Mouse (Mus musculus) ES-Bruce4 (cell line): ENCODE results near the gene Ehmt2. TPM values are rescaled to one million over a fixed set of nuclear protein-coding genes. Genes with fewer than 3 reads are reported as not detected.
A peak's percentile ranks its signal among the peaks of the same experiment; 100 is the strongest.
"Not testable (repeated sequence)": the region's sequence is repeated elsewhere in the genome, so short reads cannot be mapped to it uniquely, and the experiment has no call there.

ENCODE experiments used
- H3K27ac ChIP-seq: 2 replicates; pipeline ENCODE4 v1.5.1; 2012; ENCODE audit warnings: low read length, inconsistent platforms; ENCODE audit not compliant: insufficient read depth
- H3K27me3 ChIP-seq: 2 replicates; pipeline ENCODE4 v1.6.1; 2012; ENCODE audit warnings: mild to moderate bottlenecking, low read length, inconsistent platforms; ENCODE audit not compliant: control insufficient read depth, poor library complexity, insufficient read depth, severe bottlenecking
- H3K36me3 ChIP-seq: 2 replicates; pipeline ENCODE4 v1.6.1; 2012; ENCODE audit warnings: inconsistent platforms, mild to moderate bottlenecking, low read length, moderate library complexity; ENCODE audit not compliant: control insufficient read depth, poor library complexity, insufficient read depth, severe bottlenecking
- H3K4me1 ChIP-seq: one replicate; pipeline ENCODE4 v1.8.1; 2011; ENCODE audit warnings: low read length; ENCODE audit not compliant: control insufficient read depth, insufficient read depth
- H3K4me3 ChIP-seq: 2 replicates; pipeline ENCODE4 v1.5.1; 2011; ENCODE audit warnings: low read depth, mild to moderate bottlenecking, low read length
- H3K9ac ChIP-seq: 2 replicates; pipeline ENCODE4 v1.6.1; 2012; ENCODE audit warnings: low read depth, mild to moderate bottlenecking, inconsistent platforms; ENCODE audit not compliant: poor library complexity, severe bottlenecking
- H3K9me3 ChIP-seq: replicated peaks from 2 replicates; pipeline ENCODE4 v1.6.1; 2012; ENCODE audit warnings: mild to moderate bottlenecking, low read length, inconsistent platforms; ENCODE audit not compliant: control insufficient read depth, poor library complexity, insufficient read depth, severe bottlenecking
- CTCF ChIP-seq: IDR thresholded peaks from one replicate; pipeline ENCODE4 v1.8.1; 2011; ENCODE audit warnings: low read depth, low read length
- EP300 ChIP-seq: IDR thresholded peaks from 2 replicates; pipeline ENCODE4 v1.6.1; 2011; ENCODE audit warnings: low read depth, low read length; ENCODE audit not compliant: insufficient read depth
- POLR2A ChIP-seq: IDR thresholded peaks from one replicate; pipeline ENCODE4 v1.8.1; 2011; ENCODE audit warnings: low read length; ENCODE audit not compliant: insufficient read depth
- polyA plus RNA-seq: library from polyadenylated mRNA; stranded (reverse); fragments of >200 nt; gene quantifications from 2 replicates; pipeline ENCODE4 v1.2.4, GENCODE M21; 2011; ENCODE audit warnings: low read depth; ENCODE audit not compliant: missing spikeins, insufficient read depth, insufficient read length

Gene Ehmt2
- polyA plus RNA-seq, 1 experiment = 60.9 TPM

DNA sequence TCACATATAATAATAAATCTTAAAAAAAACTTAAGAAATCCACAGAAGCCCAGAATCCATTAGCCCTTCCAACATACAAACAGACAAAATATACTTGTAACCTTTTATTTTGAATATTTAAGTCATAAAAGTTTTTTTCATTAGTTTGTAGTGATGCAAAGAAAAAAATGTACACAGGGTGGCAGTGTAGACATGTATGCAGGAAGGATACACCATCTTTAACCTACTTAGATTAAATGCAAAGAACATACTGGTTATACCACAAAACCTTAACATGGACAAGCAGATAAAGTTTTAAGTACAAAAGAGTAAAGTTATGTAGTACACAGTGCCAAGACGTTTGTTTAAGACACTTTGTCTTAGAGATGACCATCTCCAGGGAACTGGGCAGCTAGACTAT is 58.1 kb downstream of the Ehmt2 start:
- Histone ChIP-seq H3K4me1 (no peaks in the 10 kb centered on the region), H3K9me3 (no peaks in the 10 kb centered on the region), H3K4me3 (no peak overlapping the region), H3K27me3 (no peaks in the 10 kb centered on the region), H3K36me3 (peaks cover 7% of the 10 kb centered on the region), H3K27ac (no peak overlapping the region), H3K9ac (no peak overlapping the region)
- no peak for TF ChIP-seq POLR2A
- TF ChIP-seq CTCF = no peak
- TF ChIP-seq EP300 = no peak

DNA sequence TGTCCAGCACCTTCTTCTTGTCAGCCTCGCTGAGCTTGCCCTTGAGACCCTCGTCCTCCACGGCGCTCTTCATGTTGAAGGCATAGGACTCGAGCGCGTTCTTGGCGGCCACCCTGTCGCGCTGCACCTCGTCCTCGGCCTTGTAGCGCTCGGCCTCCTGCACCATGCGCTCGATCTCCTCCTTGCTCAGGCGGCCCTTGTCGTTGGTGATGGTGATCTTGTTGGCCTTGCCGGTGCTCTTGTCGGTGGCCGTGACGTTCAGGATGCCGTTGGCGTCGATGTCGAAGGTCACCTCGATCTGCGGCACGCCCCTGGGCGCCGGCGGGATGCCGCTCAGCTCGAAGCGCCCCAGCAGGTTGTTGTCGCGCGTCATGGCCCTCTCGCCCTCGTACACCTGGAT is 59.0 kb downstream of the Ehmt2 start:
- H3K4me1 ChIP-seq, H3K9ac ChIP-seq, H3K27me3 ChIP-seq, H3K36me3 ChIP-seq, H3K27ac ChIP-seq, H3K9me3 ChIP-seq: not testable (repeated sequence)
- H3K4me3 ChIP-seq = peak overlapping the region; percentile 4; the same call in 1 of the 2 replicates

DNA sequence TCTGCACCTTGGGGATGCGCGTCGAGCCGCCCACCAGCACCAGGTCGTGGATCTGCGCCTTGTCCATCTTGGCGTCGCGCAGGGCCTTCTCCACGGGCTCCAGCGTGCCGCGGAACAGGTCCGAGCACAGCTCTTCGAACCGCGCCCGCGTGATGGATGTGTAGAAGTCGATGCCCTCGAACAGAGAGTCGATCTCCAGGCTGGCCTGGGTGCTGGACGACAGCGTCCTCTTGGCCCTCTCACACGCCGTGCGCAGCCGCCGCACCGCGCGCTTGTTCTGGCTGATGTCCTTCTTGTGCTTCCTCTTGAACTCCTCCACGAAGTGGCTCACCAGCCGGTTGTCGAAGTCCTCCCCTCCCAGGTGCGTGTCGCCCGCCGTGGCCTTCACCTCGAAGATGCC is 59.7 kb downstream of the Ehmt2 start:
- H3K4me1 ChIP-seq, H3K36me3 ChIP-seq, H3K27ac ChIP-seq, H3K27me3 ChIP-seq, H3K4me3 ChIP-seq, H3K9ac ChIP-seq, H3K9me3 ChIP-seq: not testable (repeated sequence)

DNA sequence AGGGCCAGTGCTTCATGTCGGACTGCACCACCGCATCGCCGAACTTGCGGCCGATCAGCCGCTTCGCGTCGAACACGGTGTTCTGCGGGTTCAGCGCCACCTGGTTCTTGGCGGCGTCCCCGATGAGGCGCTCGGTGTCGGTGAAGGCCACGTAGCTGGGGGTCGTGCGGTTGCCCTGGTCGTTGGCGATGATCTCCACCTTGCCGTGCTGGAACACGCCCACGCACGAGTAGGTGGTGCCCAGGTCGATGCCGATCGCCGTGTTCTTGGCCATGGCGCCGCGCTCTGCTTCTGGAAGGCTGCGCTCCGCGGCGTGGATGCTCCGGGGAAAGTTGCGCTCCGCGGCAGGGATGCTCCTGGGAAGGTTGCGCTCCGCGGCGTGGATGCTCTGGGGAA is 60.5 kb downstream of the Ehmt2 start:
- H3K27me3 ChIP-seq, H3K27ac ChIP-seq, H3K9me3 ChIP-seq, H3K4me1 ChIP-seq, H3K36me3 ChIP-seq, H3K9ac ChIP-seq: not testable (repeated sequence)
- H3K4me3 ChIP-seq = peak overlapping the region; percentile 66

DNA sequence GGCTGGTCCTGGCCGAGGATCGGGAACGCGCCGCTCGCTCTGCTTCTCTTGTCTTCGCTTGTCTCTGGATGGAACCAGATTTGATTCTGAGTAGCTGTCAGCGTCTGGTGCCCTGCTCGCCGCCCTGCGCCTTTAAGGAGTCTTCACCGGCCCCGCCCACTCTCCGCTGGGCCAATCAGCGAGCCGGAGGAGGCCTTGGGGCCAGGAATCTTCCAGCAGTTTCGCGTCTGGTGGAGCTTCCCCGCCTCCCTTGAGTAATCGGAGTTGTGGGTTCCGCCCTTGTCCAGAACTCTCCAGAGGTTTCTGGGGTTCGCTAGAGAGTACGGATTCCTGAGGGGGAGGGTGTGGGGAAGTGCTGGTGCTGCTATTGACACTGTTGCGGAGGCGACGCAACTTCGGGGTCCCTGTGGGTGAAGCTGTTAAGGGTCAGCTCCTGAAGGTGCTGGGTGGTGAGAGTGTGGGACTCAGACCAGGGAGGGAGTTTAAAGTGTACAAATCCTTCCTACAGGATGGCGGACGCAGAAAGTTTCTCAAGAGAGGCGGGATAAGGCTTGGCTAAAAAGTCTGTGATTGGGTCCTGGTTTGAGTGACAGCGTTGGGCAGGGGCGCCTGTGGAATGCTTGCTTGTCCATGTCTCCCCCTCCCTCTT is 61.0 kb downstream of the Ehmt2 start, which contains the start of gene Hspa1b:
Gene Hspa1b (minus strand): TSS at position 109 of the 649 bp plus-strand sequence.
- peak within 1 kb of the TSS; percentile 96 for H3K4me3 ChIP-seq
- not testable (repeated sequence) for H3K27me3 ChIP-seq, H3K4me1 ChIP-seq, H3K9me3 ChIP-seq, H3K36me3 ChIP-seq
- H3K27ac ChIP-seq = peak within 1 kb of the TSS; percentile 64
- H3K9ac ChIP-seq = peak within 1 kb of the TSS; percentile 69

DNA sequence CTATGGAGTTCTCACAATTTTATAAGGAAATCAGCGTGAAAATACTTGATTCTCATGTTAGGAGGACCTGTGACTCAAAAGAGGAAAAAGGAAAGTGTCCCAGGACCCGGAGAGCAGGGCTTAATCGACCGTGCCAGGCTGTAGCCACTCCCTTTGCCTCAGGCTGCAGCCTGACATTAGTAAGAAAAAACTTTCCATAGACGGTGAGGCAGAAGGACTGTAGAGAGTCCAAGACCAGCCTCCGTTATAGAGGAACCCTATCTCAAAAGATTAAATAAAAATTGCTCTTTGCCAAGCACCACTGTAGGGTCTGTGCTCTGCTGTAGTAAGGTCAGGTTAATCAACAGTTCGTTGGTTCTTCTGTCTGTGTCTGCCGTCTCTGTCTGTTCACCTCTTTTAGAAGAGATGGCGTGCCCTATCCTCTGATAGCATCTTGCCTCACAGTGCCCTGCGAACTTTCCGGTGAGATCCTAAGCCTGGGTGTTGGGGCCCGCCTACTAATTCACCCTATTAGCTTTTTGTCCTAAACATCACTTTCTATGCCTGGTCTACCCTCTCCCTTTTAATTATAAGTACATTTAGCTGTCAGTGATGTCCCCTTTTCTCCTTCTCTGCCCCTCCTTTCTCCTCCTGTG is 61.7 kb downstream of the Ehmt2 start:
- Histone ChIP-seq H3K27ac (no peak overlapping the region; the same call in 1 of the 2 replicates), H3K27me3 (no peaks in the 10 kb centered on the region)

More for the DNA sequence above, 61.7 kb downstream of the Ehmt2 start:
- no peak for TF ChIP-seq EP300
- TF ChIP-seq CTCF = no peak
- no peak for TF ChIP-seq POLR2A
- H3K9ac ChIP-seq = peak overlapping the region; percentile 69
- H3K36me3 ChIP-seq = no peaks in the 10 kb centered on the region
- H3K4me3 ChIP-seq = peak overlapping the region; percentile 55
- H3K9me3 ChIP-seq = no peaks in the 10 kb centered on the region
- H3K4me1 ChIP-seq = peaks cover 2% of the 10 kb centered on the region
